Mouse (Mus musculus) MEL (cell line): ENCODE data around the gene Mrpl40. TPM values are rescaled to one million over a fixed set of nuclear protein-coding genes. Genes with fewer than 3 reads are reported as not detected.
A peak's percentile ranks its signal among the peaks of the same experiment; 100 is the strongest.
"Not testable (repeated sequence)": the region's sequence is repeated elsewhere in the genome, so short reads cannot be mapped to it uniquely, and the experiment has no call there.

ENCODE experiments used
- DNase-seq: peaks from one replicate; pipeline ENCODE4 v3.0.0; 2011; ENCODE audit warnings: low read depth, low spot score
- H3K27ac ChIP-seq: 2 replicates; pipeline ENCODE4 v1.5.1; 2012; ENCODE audit warnings: low read depth, mild to moderate bottlenecking, control low read depth, low read length, moderate library complexity; ENCODE audit not compliant: control insufficient read depth
- H3K27me3 ChIP-seq, 2 experiments: fragments of 150-350 bp in 1 of 2; sonication (generic) in 1 of 2; 2 replicates each; pipeline ENCODE4 v1.6.1; 2012; ENCODE audit warnings: low read length in 2 of 2, mild to moderate bottlenecking in 2 of 2, improper control_type of control experiment in 1 of 2, moderate library complexity in 1 of 2; ENCODE audit not compliant: insufficient read depth in 2 of 2, control insufficient read depth in 1 of 2
- H3K36me3 ChIP-seq, 2 experiments: 2 replicates each; pipeline ENCODE4 v1.6.1; 2012 to 2014; ENCODE audit warnings: low read length in 2 of 2, improper control_type of control experiment in 1 of 2, inconsistent platforms in 1 of 2, mild to moderate bottlenecking in 1 of 2; ENCODE audit not compliant: insufficient read depth in 2 of 2, control insufficient read depth in 1 of 2
- H3K4me1 ChIP-seq, 2 experiments: fragments of 150-350 bp in 1 of 2; sonication (generic) in 1 of 2; 2 replicates each; pipeline ENCODE4 v1.6.1; 2012; ENCODE audit warnings: low read length in 2 of 2, improper control_type of control experiment in 1 of 2, mild to moderate bottlenecking in 1 of 2; ENCODE audit not compliant: insufficient read depth in 2 of 2, control insufficient read depth in 1 of 2
- H3K4me3 ChIP-seq, 2 experiments: fragments of 150-350 bp in 1 of 2; sonication (generic) in 1 of 2; 2 replicates each; pipeline ENCODE4 v1.5.1; 2012; ENCODE audit warnings: low read depth in 2 of 2, low read length in 2 of 2, mild to moderate bottlenecking in 2 of 2, moderate library complexity in 2 of 2, control low read depth in 1 of 2, improper control_type of control experiment in 1 of 2; ENCODE audit not compliant: control insufficient read depth in 1 of 2, insufficient read depth in 1 of 2
- H3K79me2 ChIP-seq: 2 replicates; pipeline ENCODE4 v1.6.1; 2012; ENCODE audit warnings: mild to moderate bottlenecking, low read length, moderate library complexity; ENCODE audit not compliant: control insufficient read depth, poor library complexity, insufficient read depth
- H3K9ac ChIP-seq: 2 replicates; pipeline ENCODE4 v1.6.1; 2012; ENCODE audit warnings: low read depth, mild to moderate bottlenecking, control low read depth, low read length, moderate library complexity; ENCODE audit not compliant: control insufficient read depth, poor library complexity, severe bottlenecking
- H3K9me3 ChIP-seq: fragments of 150-350 bp; sonication (generic); replicated peaks from 2 replicates; pipeline ENCODE4 v1.6.1; 2012; ENCODE audit warnings: mild to moderate bottlenecking, low read length, improper control_type of control experiment, moderate library complexity; ENCODE audit not compliant: insufficient read depth
- E2F4 ChIP-seq: IDR thresholded peaks from 2 replicates; pipeline ENCODE4 v1.6.1; 2011; ENCODE audit warnings: low read depth, low read length, improper control_type of control experiment, borderline replicate concordance
- EP300 ChIP-seq, 2 experiments: IDR thresholded peaks; 2 replicates each; pipeline ENCODE4 v1.6.1; 2011; ENCODE audit warnings: improper control_type of control experiment in 2 of 2, low read length in 2 of 2, low read depth in 1 of 2, mild to moderate bottlenecking in 1 of 2
- ETS1 ChIP-seq: IDR thresholded peaks from 2 replicates; pipeline ENCODE4 v1.6.1; 2012; ENCODE audit warnings: low read depth, mild to moderate bottlenecking, inconsistent platforms, low read length, improper control_type of control experiment, moderate library complexity
- HCFC1 ChIP-seq: IDR thresholded peaks from 2 replicates; pipeline ENCODE4 v1.6.1; 2012; ENCODE audit warnings: low read depth, mild to moderate bottlenecking, inconsistent platforms, low read length, improper control_type of control experiment, moderate library complexity
- MAX ChIP-seq: IDR thresholded peaks from 2 replicates; pipeline ENCODE4 v1.6.1; 2011; ENCODE audit warnings: low read length, improper control_type of control experiment
- MEF2A ChIP-seq: IDR thresholded peaks from 2 replicates; pipeline ENCODE4 v1.6.1; 2014; ENCODE audit warnings: low read depth, mild to moderate bottlenecking, inconsistent platforms, low read length, improper control_type of control experiment; ENCODE audit not compliant: poor library complexity, insufficient replicate concordance, severe bottlenecking; ENCODE audit errors: extremely low read depth
- NELFE ChIP-seq: IDR thresholded peaks from 2 replicates; pipeline ENCODE4 v1.6.1; 2011; ENCODE audit warnings: low read depth, low read length, improper control_type of control experiment
- POLR2A ChIP-seq, 2 experiments: IDR thresholded peaks; 2 replicates each; pipeline ENCODE4 v1.6.1; 2011 to 2012; ENCODE audit warnings: low read length in 2 of 2, mild to moderate bottlenecking in 2 of 2, control low read depth in 1 of 2, improper control_type of control experiment in 1 of 2, low read depth in 1 of 2, moderate library complexity in 1 of 2; ENCODE audit not compliant: control insufficient read depth in 1 of 2, insufficient read depth in 1 of 2, poor library complexity in 1 of 2
- POLR2AphosphoS5 ChIP-seq: IDR thresholded peaks from 2 replicates; pipeline ENCODE4 v1.6.1; 2012; ENCODE audit warnings: low read depth, borderline replicate concordance, mild to moderate bottlenecking, inconsistent platforms, low read length, moderate library complexity, mixed read lengths
- SMC3 ChIP-seq: IDR thresholded peaks from 2 replicates; pipeline ENCODE4 v1.6.1; 2011; ENCODE audit warnings: low read depth, low read length, improper control_type of control experiment
- TAL1 ChIP-seq: IDR thresholded peaks from 2 replicates; pipeline ENCODE4 v1.6.1; 2012; ENCODE audit warnings: mild to moderate bottlenecking, inconsistent platforms, low read length, moderate library complexity, mixed read lengths
- TCF12 ChIP-seq: IDR thresholded peaks from 2 replicates; pipeline ENCODE4 v1.6.1; 2014; ENCODE audit warnings: low read depth, mild to moderate bottlenecking, inconsistent platforms, low read length, improper control_type of control experiment, moderate library complexity
- ZKSCAN1 ChIP-seq: IDR thresholded peaks from 2 replicates; pipeline ENCODE4 v1.6.1; 2012; ENCODE audit warnings: low read depth, mild to moderate bottlenecking, inconsistent platforms, low read length, improper control_type of control experiment, moderate library complexity
- ZNF384 ChIP-seq: IDR thresholded peaks from 2 replicates; pipeline ENCODE4 v1.6.1; 2012; ENCODE audit warnings: low read depth, mild to moderate bottlenecking, inconsistent platforms, low read length, improper control_type of control experiment
- polyA plus RNA-seq, 2 experiments: library from polyadenylated mRNA; stranded (reverse) in 1 of 2; unstranded in 1 of 2; fragments of >175 nt in 1 of 2; fragments of >200 nt in 1 of 2; gene quantifications; 2 replicates each; pipeline versions ENCODE4 v1.2.1 to v1.2.4; 2012; ENCODE audit warnings: low replicate concordance in 2 of 2, low read depth in 1 of 2; ENCODE audit not compliant: insufficient read length in 2 of 2, insufficient read depth in 1 of 2, missing spikeins in 1 of 2
- total RNA-seq: library from RNA; depleted of rRNA; stranded (reverse); fragments of 300-350 nt; gene quantifications from 2 replicates; pipeline ENCODE4 v1.2.3, GENCODE M21; 2012

The Mrpl40 gene
- total and polyA plus RNA-seq, 3 experiments: 78.7 to 84.6 TPM; not detected in 1

DNA sequence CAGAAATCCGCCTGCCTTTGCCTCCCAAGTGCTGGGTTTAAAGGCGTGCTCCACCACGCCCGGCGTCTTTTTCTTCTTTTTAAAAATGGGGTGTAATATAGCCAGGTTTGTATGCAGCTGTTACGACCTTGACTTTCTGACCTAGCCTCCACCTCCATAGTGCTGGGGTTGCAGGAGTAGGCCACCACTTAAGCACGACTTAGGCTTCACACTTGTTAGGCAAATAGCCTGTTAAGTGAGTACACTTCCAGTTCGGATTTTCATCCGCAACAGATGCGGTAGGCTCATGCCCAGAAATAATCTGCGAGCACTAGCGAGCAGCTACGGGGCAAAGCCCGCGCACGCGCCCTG, 596 bp downstream of the Mrpl40 start:
- H3K4me3 ChIP-seq: peak overlapping the region; percentile 70 to 76
- peaks cover 15 to 30% of the 10 kb centered on the region in 2 experiments for H3K36me3 ChIP-seq
- peaks cover 15 to 28% of the 10 kb centered on the region in 2 experiments for H3K4me1 ChIP-seq
- peak overlapping the region; percentile 76 for H3K9ac ChIP-seq
- H3K27me3 ChIP-seq: no peaks in the 10 kb centered on the region
- TF ChIP-seq ZNF384 (0 out of 2 replicates have a peak, but pooled peaks have one; percentile 10), POLR2AphosphoS5 (0 out of 2 replicates have a peak, but pooled peaks have one; percentile 17), MAX (peak; percentile 12; the same call in 1 of the 2 replicates), ETS1 (no peak), POLR2A (IDR thresholded peaks at IDR 0.05; ENCODE audit: control insufficient read depth in 1 of 2, insufficient read depth in 1 of 2, low read depth in 1 of 2, low read length in 2 of 2, poor library complexity in 1 of 2) (no peak), ZKSCAN1 (no peak), NELFE (no peak), HCFC1 (no peak)
- DNase-seq: no peak
- no peaks in the 10 kb centered on the region for H3K9me3 ChIP-seq
- peaks cover 55% of the 10 kb centered on the region for H3K79me2 ChIP-seq
- H3K27ac ChIP-seq: peak overlapping the region; percentile 65

- H3K4me3 ChIP-seq, H3K79me2 ChIP-seq, H3K4me1 ChIP-seq, H3K27ac ChIP-seq, H3K9ac ChIP-seq, DNase-seq, H3K9me3 ChIP-seq, H3K27me3 ChIP-seq, H3K36me3 ChIP-seq: not testable (repeated sequence)
Measured at GRCm38 (mm10) chr16:18870495-18870894, 6.2 kb downstream of the Mrpl40 start.

- Histone ChIP-seq H3K27me3 (no peaks in the 10 kb centered on the region), H3K4me3 (no peak overlapping the region), H3K9me3 (no peaks in the 10 kb centered on the region), H3K4me1 (peaks cover 0 to 2% of the 10 kb centered on the region in 2 experiments; a peak in 1 of 4 replicates), H3K36me3 (no peaks in the 10 kb centered on the region), H3K27ac (no peak overlapping the region), H3K79me2 (no peaks in the 10 kb centered on the region), H3K9ac (no peak overlapping the region)
- TF ChIP-seq SMC3 (no peak), EP300 (IDR thresholded peaks at IDR 0.05; ENCODE audit: low read depth in 1 of 2, low read length in 2 of 2) (no peak), TCF12 (no peak), E2F4 (no peak), TAL1 (no peak), MEF2A (no peak), ETS1 (no peak), HCFC1 (no peak)
- DNase-seq: no peak
Measured at GRCm38 (mm10) chr16:18860186-18860585, 16.5 kb downstream of the Mrpl40 start.
